Mouse (Mus musculus) cerebellum, postnatal 36 days (tissue): ENCODE measurements around the gene Hist1h1t.

ENCODE experiments used
- DNase-seq, 2 experiments: peaks; one replicate each; pipeline ENCODE4 v3.0.0; 2021 to 2022; ENCODE audit warnings: mixed read lengths in 2 of 2

The Hist1h1t gene

GRCm38 (mm10) chr13:23738677-23739068 lies 43.1 kb downstream of the Hist1h1t start, which contains the start of gene Hist1h1c:
Gene Hist1h1c (plus strand): TSS chr13:23738808.
- DNase-seq, result peak; percentile 75 to 77

GRCm38 (mm10) chr13:23739069-23739921 lies 43.7 kb downstream of the Hist1h1t start:
- DNase-seq, result peak; percentile 84 to 86

- DNase-seq, result no peak
These were observed 44.3 kb downstream of the Hist1h1t start for GRCm38 (mm10) chr13:23739922-23740252.

GRCm38 (mm10) chr13:23740256-23740840 lies 44.7 kb downstream of the Hist1h1t start:
- DNase-seq, result no peak

- DNase-seq, result no peak
These were observed 45.3 kb downstream of the Hist1h1t start for GRCm38 (mm10) chr13:23740910-23741309.

- no peak for DNase-seq
These were observed 46.4 kb downstream of the Hist1h1t start for GRCm38 (mm10) chr13:23742007-23742406.

GRCm38 (mm10) chr13:23743215-23743614 lies 47.6 kb downstream of the Hist1h1t start:
- DNase-seq, result no peak

GRCm38 (mm10) chr13:23743963-23744362 lies 48.3 kb downstream of the Hist1h1t start:
- DNase-seq, result no peak

- DNase-seq, result no peak
These were observed 49.1 kb downstream of the Hist1h1t start for GRCm38 (mm10) chr13:23744421-23745380.

- peak; percentile 83 to 90 for DNase-seq
These were observed 50.0 kb downstream of the Hist1h1t start, which contains the start of gene Hist1h3c for GRCm38 (mm10) chr13:23745381-23746161. Gene Hist1h3c (minus strand): TSS chr13:23745602.
